Mouse (Mus musculus) heart, postnatal 0 days (tissue): ENCODE results near the gene Crybg3.

Source experiments
- CTCF ChIP-seq: IDR thresholded peaks from 2 replicates; pipeline ENCODE4 v1.5.1; 2016; ENCODE audit warnings: antibody characterized with exemption, control low read depth, low read depth
- EP300 ChIP-seq: IDR thresholded peaks from 2 replicates; pipeline ENCODE4 v1.6.1; 2016; ENCODE audit warnings: antibody characterized with exemption, low read depth

DNA sequence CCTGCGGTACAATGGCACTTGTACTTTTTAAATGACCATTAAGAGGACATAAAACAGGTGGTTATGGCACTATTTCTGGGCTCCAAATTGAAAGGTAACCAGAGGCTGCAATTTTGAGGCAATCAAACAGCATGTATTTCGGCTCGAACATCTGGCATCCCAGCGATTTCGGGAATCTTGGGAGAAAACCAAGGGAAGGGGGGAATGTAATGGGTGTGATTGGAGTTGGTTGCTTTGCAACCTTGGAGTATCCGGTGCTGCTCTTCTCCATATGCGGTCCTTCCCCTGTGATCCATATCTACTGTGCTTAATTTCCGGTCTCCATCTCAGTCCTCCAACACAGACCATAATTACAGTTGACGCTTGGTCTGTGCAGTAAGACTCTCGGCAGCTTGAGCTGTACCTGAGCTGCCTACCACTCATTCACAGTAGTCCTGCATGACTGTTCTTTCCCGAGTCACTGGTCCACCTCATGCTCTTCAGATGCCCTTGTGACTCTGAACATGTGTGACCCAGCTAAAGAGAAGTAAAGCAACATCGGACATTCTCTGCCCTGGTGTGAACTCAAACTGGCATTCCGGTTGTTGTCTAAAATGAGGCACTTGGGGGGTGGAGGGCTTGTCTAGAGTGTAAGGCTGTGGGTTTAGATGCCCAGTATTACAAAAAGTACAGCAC lies 12.3 kb downstream of the Crybg3 start:
- TF ChIP-seq EP300: no peak
- no peak for TF ChIP-seq CTCF
